Mouse (Mus musculus): ENCODE results near the gene Pih1d1. TPM values are rescaled to one million over a fixed set of nuclear protein-coding genes. Genes with fewer than 3 reads are reported as not detected.
"Not testable (repeated sequence)": the region's sequence is repeated elsewhere in the genome, so short reads cannot be mapped to it uniquely, and the experiment has no call there.

Gene Pih1d1
- polyA plus RNA-seq, 1 experiment from 2014 or later = 91.0 TPM

DNA sequence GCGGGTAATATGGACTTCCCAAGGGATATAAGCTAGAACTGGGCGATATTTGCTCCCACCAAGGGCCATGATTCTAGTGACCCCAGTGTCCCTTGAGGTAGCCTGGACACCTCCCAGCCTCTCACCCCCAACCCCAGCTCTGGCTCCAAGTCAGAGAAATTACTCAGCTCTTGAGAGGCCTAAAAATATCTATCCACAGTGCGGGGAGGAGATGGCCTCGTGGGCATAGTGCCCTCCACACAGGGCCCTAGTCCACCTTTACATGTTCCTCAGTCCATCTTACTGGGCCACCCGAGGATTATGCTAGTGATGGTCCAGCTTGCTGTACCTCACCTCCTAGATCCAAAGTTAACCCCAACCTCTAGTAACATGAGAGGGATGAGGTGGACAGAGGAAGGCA is 10.7 kb downstream of the Pih1d1 start:
- no peak overlapping the region for H3K9ac ChIP-seq
- peaks cover 6% of the 10 kb centered on the region for H3K9me3 ChIP-seq (replicated peaks)
- no peak for ATAC-seq (ENCODE audit: low FRiP score)
- peaks cover 34% of the 10 kb centered on the region for H3K4me1 ChIP-seq
- peaks cover 75% of the 10 kb centered on the region for H3K27me3 ChIP-seq
- no peak overlapping the region for H3K4me3 ChIP-seq
- no peak overlapping the region for H3K4me2 ChIP-seq (replicated peaks)
- 61% methylated on average over 5 of the region's 5 CpGs for WGBS
- no peak overlapping the region for H3K27ac ChIP-seq
- H3K36me3 ChIP-seq = peaks cover 8% of the 10 kb centered on the region; the same call in 1 of the 2 replicates

- Histone ChIP-seq H3K9ac (no peak overlapping the region), H3K4me1 (peaks cover 34% of the 10 kb centered on the region), H3K4me3 (no peak overlapping the region)
Measured at GRCm38 (mm10) chr7:45165701-45166100, 11.6 kb downstream of the Pih1d1 start.

GRCm38 (mm10) chr7:45166950-45167401 is 12.9 kb downstream of the Pih1d1 start:
- Histone ChIP-seq H3K4me2 (replicated peaks) (no peak overlapping the region), H3K9me3 (replicated peaks) (peaks cover 12% of the 10 kb centered on the region), H3K9ac (peak overlapping the region; percentile 27; the same call in 1 of the 2 replicates), H3K27me3 (peaks cover 95% of the 10 kb centered on the region), H3K27ac (no peak overlapping the region), H3K4me3 (no peak overlapping the region), H3K4me1 (peaks cover 34% of the 10 kb centered on the region), H3K36me3 (no peaks in the 10 kb centered on the region)
- no peak for ATAC-seq (ENCODE audit: low FRiP score)
- 38% methylated on average over 5 of the region's 10 CpGs for WGBS

More at GRCm38 (mm10) chr7:45165701-45166100, 11.6 kb downstream of the Pih1d1 start:
- 41% methylated on average over 11 of the region's 11 CpGs for WGBS
- peaks cover 84% of the 10 kb centered on the region for H3K27me3 ChIP-seq
- no peak overlapping the region for H3K4me2 ChIP-seq (replicated peaks)
- H3K9me3 ChIP-seq (replicated peaks) = peaks cover 12% of the 10 kb centered on the region
- no peaks in the 10 kb centered on the region; the same call in 1 of the 2 replicates for H3K36me3 ChIP-seq
- no peak for ATAC-seq (ENCODE audit: low FRiP score)
- H3K27ac ChIP-seq = no peak overlapping the region

DNA sequence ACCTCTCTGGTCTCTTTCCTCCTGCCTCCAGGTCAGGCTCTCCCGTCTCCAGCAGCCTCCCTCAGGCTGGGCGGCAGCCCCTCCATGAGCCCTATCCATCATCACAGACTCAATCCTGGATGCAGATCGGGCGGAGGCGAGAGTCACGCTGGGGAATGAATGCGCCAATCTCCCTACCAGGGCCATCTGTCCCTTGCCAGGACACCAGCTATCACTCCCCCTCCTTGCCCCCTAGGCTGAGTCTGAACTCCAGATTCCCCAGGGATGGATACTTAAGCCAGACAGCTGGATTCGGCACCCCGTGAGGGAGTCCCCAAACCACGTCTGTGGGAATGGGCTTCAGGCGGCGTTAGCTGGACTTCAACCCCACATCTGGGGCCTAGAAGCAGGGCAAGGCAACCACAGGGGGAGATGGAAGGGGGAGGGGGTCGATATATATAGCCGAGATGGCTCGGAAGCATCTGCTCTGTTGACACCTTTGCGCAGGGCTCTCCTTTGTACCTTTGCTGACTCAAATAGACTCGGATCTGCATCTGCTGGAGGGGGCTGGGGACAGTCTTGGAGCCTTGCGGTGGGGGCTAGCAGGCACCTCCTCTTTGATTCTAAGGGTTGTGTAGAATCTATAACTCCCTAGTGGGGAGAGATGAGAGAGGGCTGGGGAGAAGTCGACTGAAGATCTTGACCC is 13.8 kb downstream of the Pih1d1 start:
- H3K4me2 ChIP-seq (replicated peaks) = peak overlapping the region; percentile 1
- no peak overlapping the region for H3K27ac ChIP-seq
- ATAC-seq (ENCODE audit: low FRiP score) = peak; percentile 36; the same call in 1 of the 2 replicates
- H3K27me3 ChIP-seq = peaks cover 98% of the 10 kb centered on the region
- no peak overlapping the region for H3K4me3 ChIP-seq
- H3K4me1 ChIP-seq = peaks cover 26% of the 10 kb centered on the region
- H3K36me3 ChIP-seq = no peaks in the 10 kb centered on the region
- peaks cover 12% of the 10 kb centered on the region for H3K9me3 ChIP-seq (replicated peaks)
- 2% methylated on average over 19 of the region's 19 CpGs for WGBS
- peak overlapping the region; percentile 9; the same call in 1 of the 2 replicates for H3K9ac ChIP-seq

GRCm38 (mm10) chr7:45168656-45169055 is 14.6 kb downstream of the Pih1d1 start:
- peaks cover 25% of the 10 kb centered on the region for H3K4me1 ChIP-seq
- peaks cover 96% of the 10 kb centered on the region for H3K27me3 ChIP-seq
- no peak overlapping the region for H3K27ac ChIP-seq
- H3K36me3 ChIP-seq = no peaks in the 10 kb centered on the region
- H3K9me3 ChIP-seq (replicated peaks) = peaks cover 12% of the 10 kb centered on the region
- H3K4me2 ChIP-seq (replicated peaks) = peak overlapping the region; percentile 26; the same call in 1 of the 2 replicates
- ATAC-seq (ENCODE audit: low FRiP score) = no peak
- H3K9ac ChIP-seq = no peak overlapping the region
- 3% methylated on average over 24 of the region's 24 CpGs for WGBS
- H3K4me3 ChIP-seq = peak overlapping the region; percentile 6; the same call in 1 of the 2 replicates

DNA sequence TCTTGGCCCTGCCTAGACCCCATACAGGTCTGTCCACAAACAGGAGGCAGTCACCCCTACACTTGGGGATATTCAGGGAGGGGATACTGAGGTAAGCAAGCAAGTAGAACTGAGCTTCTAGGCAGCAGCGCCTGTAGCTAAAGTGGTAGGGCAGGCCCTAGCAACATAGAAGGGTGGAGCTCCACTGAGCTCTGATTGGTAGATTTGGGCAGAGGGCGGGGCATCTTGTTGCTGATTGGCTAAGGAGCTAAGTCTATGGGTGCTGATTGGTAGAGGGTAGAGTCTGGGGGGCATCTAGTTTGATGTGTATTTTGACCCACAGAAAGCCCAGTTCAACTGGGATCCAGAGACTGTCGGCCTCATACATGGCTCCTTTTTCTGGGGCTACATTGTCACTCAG is 15.4 kb downstream of the Pih1d1 start:
- WGBS = 95% methylated on average over 3 of the region's 3 CpGs
- H3K9me3 ChIP-seq (replicated peaks) = peaks cover 12% of the 10 kb centered on the region
- no peaks in the 10 kb centered on the region for H3K36me3 ChIP-seq
- no peak overlapping the region for H3K4me2 ChIP-seq (replicated peaks)
- no peak for ATAC-seq (ENCODE audit: low FRiP score)
- no peak overlapping the region for H3K27ac ChIP-seq
- H3K4me1 ChIP-seq = peaks cover 20% of the 10 kb centered on the region
- H3K9ac ChIP-seq = no peak overlapping the region
- no peak overlapping the region for H3K4me3 ChIP-seq
- peaks cover 96% of the 10 kb centered on the region for H3K27me3 ChIP-seq

GRCm38 (mm10) chr7:45172974-45173373 is 18.9 kb downstream of the Pih1d1 start:
- no peak overlapping the region for H3K27ac ChIP-seq
- WGBS = 66% methylated on average over 7 of the region's 7 CpGs

DNA sequence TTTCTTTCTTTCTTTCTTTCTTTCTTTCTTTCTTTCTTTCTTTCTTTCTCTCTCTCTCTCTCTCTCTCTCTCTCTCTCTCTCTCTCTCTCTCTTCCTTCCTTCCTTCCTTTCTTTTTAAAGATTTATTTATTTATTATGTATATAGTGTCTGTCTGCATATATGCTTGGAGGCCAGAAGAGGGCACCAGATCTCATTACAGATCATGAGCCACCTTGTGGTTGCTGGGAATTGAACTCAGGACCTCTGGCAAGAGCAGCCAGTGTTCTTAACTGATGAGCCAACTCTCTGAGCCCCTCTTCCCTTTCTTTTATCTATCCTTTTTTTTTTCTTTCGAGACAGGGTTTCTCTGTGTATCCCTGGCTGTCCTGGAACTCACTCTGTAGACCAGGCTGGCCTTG is 19.7 kb downstream of the Pih1d1 start:
- H3K4me2 ChIP-seq (replicated peaks); ATAC-seq (ENCODE audit: low FRiP score); H3K9ac ChIP-seq; H3K36me3 ChIP-seq; H3K27ac ChIP-seq; H3K4me3 ChIP-seq: not testable (repeated sequence)
- 59% methylated on average over 1 of the region's 1 CpGs for WGBS
- Histone ChIP-seq H3K27me3 (peaks cover 96% of the 10 kb centered on the region), H3K4me1 (peaks cover 16% of the 10 kb centered on the region), H3K9me3 (replicated peaks) (peaks cover 12% of the 10 kb centered on the region)

More at GRCm38 (mm10) chr7:45172974-45173373, 18.9 kb downstream of the Pih1d1 start:
- no peak overlapping the region for H3K4me3 ChIP-seq
- H3K4me2 ChIP-seq (replicated peaks) = no peak overlapping the region
- H3K27me3 ChIP-seq = peaks cover 96% of the 10 kb centered on the region
- no peaks in the 10 kb centered on the region for H3K36me3 ChIP-seq
- peaks cover 24% of the 10 kb centered on the region for H3K4me1 ChIP-seq
- no peak overlapping the region for H3K9ac ChIP-seq
- ATAC-seq (ENCODE audit: low FRiP score) = no peak
- H3K9me3 ChIP-seq (replicated peaks) = peaks cover 12% of the 10 kb centered on the region

DNA sequence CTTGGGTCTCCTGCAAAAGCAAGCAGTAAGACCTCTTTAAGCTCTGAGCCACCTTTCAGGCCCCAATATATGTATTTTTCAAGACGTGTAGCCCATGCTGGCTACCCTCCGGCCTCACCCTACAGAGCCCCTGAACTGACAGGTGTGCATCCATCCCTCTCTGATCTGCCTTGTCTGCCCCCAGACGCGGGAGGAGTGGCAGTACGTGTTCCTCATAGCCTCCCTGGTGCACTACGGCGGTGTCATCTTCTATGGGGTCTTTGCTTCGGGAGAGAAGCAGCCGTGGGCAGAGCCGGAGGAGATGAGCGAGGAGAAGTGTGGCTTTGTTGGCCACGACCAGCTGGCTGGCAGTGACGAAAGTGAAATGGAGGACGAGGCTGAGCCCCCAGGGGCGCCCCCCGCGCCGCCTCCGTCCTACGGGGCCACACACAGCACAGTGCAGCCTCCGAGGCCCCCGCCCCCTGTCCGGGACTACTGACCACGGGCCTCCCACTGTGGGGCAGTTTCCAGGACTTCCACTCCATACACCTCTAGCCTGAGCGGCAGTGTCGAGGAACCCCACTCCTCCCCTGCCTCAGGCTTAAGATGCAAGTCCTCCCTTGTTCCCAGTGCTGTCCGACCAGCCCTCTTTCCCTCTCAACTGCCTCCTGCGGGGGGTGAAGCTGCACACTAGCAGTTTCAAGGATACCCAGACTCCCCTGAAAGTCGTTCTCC is 20.6 kb downstream of the Pih1d1 start:
- Histone ChIP-seq H3K9me3 (replicated peaks) (peaks cover 7% of the 10 kb centered on the region), H3K36me3 (no peaks in the 10 kb centered on the region), H3K27ac (no peak overlapping the region), H3K27me3 (peaks cover 96% of the 10 kb centered on the region), H3K4me1 (peaks cover 16% of the 10 kb centered on the region), H3K4me3 (0 out of 2 replicates have a peak overlapping the region, but pooled peaks have one; percentile 4), H3K4me2 (replicated peaks) (peak overlapping the region; percentile 29), H3K9ac (no peak overlapping the region)
- 3% methylated on average over 29 of the region's 29 CpGs for WGBS
- no peak for ATAC-seq (ENCODE audit: low FRiP score)

GRCm38 (mm10) chr7:45175398-45175797 is 21.3 kb downstream of the Pih1d1 start:
- peaks cover 16% of the 10 kb centered on the region for H3K4me1 ChIP-seq
- no peak for ATAC-seq (ENCODE audit: low FRiP score)
- 0 out of 2 replicates have a peak overlapping the region, but pooled peaks have one; percentile 10 for H3K4me3 ChIP-seq
- H3K9me3 ChIP-seq (replicated peaks) = peaks cover under 1% of the 10 kb centered on the region; the same call in 1 of the 2 replicates
- H3K4me2 ChIP-seq (replicated peaks) = no peak overlapping the region
- H3K27ac ChIP-seq = no peak overlapping the region
- no peak overlapping the region for H3K9ac ChIP-seq
- WGBS = under 1% methylated on average over 13 of the region's 13 CpGs
- no peaks in the 10 kb centered on the region for H3K36me3 ChIP-seq
- peaks cover 96% of the 10 kb centered on the region for H3K27me3 ChIP-seq

DNA sequence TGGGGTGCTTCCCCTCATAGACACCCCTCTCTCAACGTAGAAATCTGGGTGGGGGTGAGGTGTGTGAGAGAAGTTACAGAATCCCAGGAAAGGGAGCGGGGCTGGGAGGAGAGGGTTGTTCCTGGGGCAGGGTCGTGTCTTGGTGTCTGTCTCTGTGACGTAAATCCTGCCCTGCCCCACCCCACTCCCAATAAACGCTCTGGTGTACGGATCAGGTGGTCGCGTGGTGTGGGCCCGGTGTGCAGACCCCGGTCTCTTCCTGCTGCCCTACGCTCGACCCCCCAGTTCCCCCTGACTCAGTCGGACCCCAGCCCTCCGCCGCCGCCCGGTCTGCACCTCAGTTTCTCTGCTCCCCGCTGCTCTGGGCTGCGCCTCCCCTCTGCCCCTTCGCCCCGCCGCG is 21.8 kb downstream of the Pih1d1 start:
- ATAC-seq (ENCODE audit: low FRiP score) = no peak
- no peak overlapping the region for H3K9ac ChIP-seq
- H3K27ac ChIP-seq = no peak overlapping the region
- no peaks in the 10 kb centered on the region for H3K9me3 ChIP-seq (replicated peaks)
- peak overlapping the region; percentile 25 for H3K4me2 ChIP-seq (replicated peaks)
- peaks cover 96% of the 10 kb centered on the region for H3K27me3 ChIP-seq
- H3K4me3 ChIP-seq = peak overlapping the region; percentile 10; the same call in 1 of the 2 replicates
- H3K36me3 ChIP-seq = no peaks in the 10 kb centered on the region
- peaks cover 17% of the 10 kb centered on the region for H3K4me1 ChIP-seq
- 1% methylated on average over 23 of the region's 23 CpGs for WGBS

GRCm38 (mm10) chr7:45176356-45176755 is 22.3 kb downstream of the Pih1d1 start:
- Histone ChIP-seq H3K9ac (no peak overlapping the region), H3K27ac (no peak overlapping the region), H3K4me3 (peak overlapping the region; percentile 10; the same call in 1 of the 2 replicates), H3K27me3 (peaks cover 97% of the 10 kb centered on the region), H3K4me2 (replicated peaks) (peak overlapping the region; percentile 25), H3K4me1 (peaks cover 22% of the 10 kb centered on the region), H3K36me3 (no peaks in the 10 kb centered on the region), H3K9me3 (replicated peaks) (no peaks in the 10 kb centered on the region)
- no peak for ATAC-seq (ENCODE audit: low FRiP score)
- 3% methylated on average over 31 of the region's 31 CpGs for WGBS

Measured in hindbrain, embryonic 12.5 days (tissue).